17 mouse cellular contexts compared by ENCODE assay signal in the genomic region with DNA sequence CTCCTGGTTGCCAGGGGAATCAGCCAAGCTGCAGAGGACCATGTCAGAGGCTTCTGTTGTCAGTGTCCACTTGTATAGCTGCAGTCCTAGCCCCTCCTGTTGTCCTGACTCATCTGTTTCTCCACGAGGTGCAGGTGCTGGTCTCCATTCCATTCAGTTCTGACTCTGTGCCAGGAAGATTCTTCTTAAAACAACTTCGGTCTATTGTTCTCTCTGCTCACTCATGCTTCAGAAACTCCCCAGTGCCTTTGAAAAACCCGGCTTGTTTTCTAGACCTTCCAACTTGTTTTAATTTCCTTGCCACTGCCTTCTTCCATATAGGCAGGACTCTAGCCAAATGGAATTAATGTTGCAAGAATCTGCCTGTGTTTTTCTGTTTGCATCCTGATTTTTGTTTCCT.
"Had no signal": no experiment of that assay in that cellular context is flagged by ENCODE, and none has a peak within 500 bp of the region (broad histone marks: within the 10 kb centered on the region; RNA-seq: fewer than 3 reads in every experiment).

No protein-coding gene starts in this region.

- ATAC-seq: liver, postnatal 0 days; midbrain, embryonic 15.5 days had no signal

- H3K9me3 ChIP-seq: limb, embryonic 15.5 days; lung, embryonic 15.5 days; midbrain, embryonic 12.5 days; midbrain, embryonic 15.5 days; neural tube, embryonic 12.5 days; neural tube, embryonic 15.5 days had no signal

- H3K27ac ChIP-seq: kidney, postnatal 0 days; layer of hippocampus, adult 2 months; limb, embryonic 15.5 days; liver, embryonic 14.5 days; lung, embryonic 15.5 days; macrophage; midbrain, embryonic 12.5 days; midbrain, embryonic 15.5 days; neural tube, embryonic 12.5 days; neural tube, embryonic 15.5 days had no signal

- H3K4me1 ChIP-seq: limb, embryonic 15.5 days; lung, embryonic 15.5 days; midbrain, embryonic 12.5 days; midbrain, embryonic 15.5 days; neural tube, embryonic 12.5 days; neural tube, embryonic 15.5 days had no signal

- H3K4me3 ChIP-seq: layer of hippocampus, adult 2 months; limb, embryonic 15.5 days; lung, embryonic 15.5 days; midbrain, embryonic 12.5 days; midbrain, embryonic 15.5 days; neural tube, embryonic 12.5 days; neural tube, embryonic 15.5 days had no signal

- H3K27me3 ChIP-seq: limb, embryonic 15.5 days; lung, embryonic 15.5 days; midbrain, embryonic 12.5 days; midbrain, embryonic 15.5 days; neural tube, embryonic 12.5 days; neural tube, embryonic 15.5 days had no signal

- DNase-seq: kidney, adult 2 months; kidney, postnatal 25 days; layer of hippocampus, adult 9-11 months; liver, postnatal 0 days; thymus, adult 18-20 months; thymus, postnatal 36 days had no signal

- H3K4me2 ChIP-seq: limb, embryonic 15.5 days; liver, embryonic 11.5 days; lung, embryonic 15.5 days; midbrain, embryonic 12.5 days; midbrain, embryonic 15.5 days; neural tube, embryonic 12.5 days; neural tube, embryonic 15.5 days had no signal

- H3K9ac ChIP-seq: limb, embryonic 15.5 days; liver, embryonic 14.5 days; liver, postnatal 0 days; lung, embryonic 15.5 days; midbrain, embryonic 12.5 days; midbrain, embryonic 15.5 days; neural tube, embryonic 12.5 days; neural tube, embryonic 15.5 days had no signal
